Mouse (Mus musculus) forebrain, embryonic 11.5 days (tissue): ENCODE data around the gene Fah. TPM values are rescaled to one million over a fixed set of nuclear protein-coding genes. Genes with fewer than 3 reads are reported as not detected.

ENCODE experiments used
- polyA plus RNA-seq: library from polyadenylated mRNA; unstranded; fragments of >200 nt; fragmentation: Nextera tagmentation; extraction: Ambion mirVana; gene quantifications from 2 replicates; pipeline ENCODE4 v1.2.1, GENCODE M21; 2014

Fah gene
- polyA plus RNA-seq, 1 experiment from 2014 or later = 2.6 TPM

Other genes starting within 250 kb of the Fah start
- gene Arnt2, start 196.5 kb downstream of the Fah start, polyA plus RNA-seq = 40.9 and 43.0 TPM in 2 replicates
- 0.20 and 0.33 TPM in 2 replicates for gene Gm2115, start 77.8 kb downstream of the Fah start, polyA plus RNA-seq
- gene Zfand6, start 83.2 kb upstream of the Fah start, polyA plus RNA-seq = 193 and 208 TPM in 2 replicates
- gene Olfr291, start 246.8 kb upstream of the Fah start, polyA plus RNA-seq = not detected in 2 replicates